Mouse (Mus musculus): ENCODE measurements around the gene Tm4sf20. TPM values are rescaled to one million over a fixed set of nuclear protein-coding genes. Genes with fewer than 3 reads are reported as not detected.

The Tm4sf20 gene
- 201 and 234 TPM in 2 replicates for polyA plus RNA-seq (2015; fragmentation: Nextera tagmentation; extraction: Ambion mirVana)

DNA sequence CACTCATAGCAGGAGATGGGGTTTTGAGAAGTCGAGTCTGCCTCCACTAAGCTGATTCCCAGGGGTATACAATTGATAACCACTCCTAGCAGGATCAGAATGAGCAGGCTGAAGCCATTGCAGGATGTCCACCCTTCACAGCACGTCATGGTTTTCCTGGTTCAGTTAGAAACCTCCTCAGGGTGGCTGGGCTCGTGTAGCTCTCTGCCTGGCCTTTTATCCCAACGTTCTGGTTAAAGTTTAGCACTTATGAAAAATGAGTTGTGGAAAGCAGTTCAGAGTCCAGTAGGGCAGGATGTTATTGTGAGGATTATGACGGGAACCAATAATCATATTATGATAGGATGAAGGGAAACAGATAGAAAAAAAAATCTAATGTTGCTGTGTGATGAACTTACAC, at the start of gene Tm4sf20:
Gene Tm4sf20, minus strand, starts transcription at position 193 of the 400 bp plus-strand sequence.
- 0 out of 2 replicates have a peak, but pooled peaks cover 2% of the 10 kb centered on the region for H3K4me1 ChIP-seq (ENCODE audit: control insufficient read depth, insufficient read depth, low read length)
- no peaks in the 10 kb centered on the region for H3K9me3 ChIP-seq (ENCODE audit: control insufficient read depth, low read length)
- no peaks in the 10 kb centered on the region for H3K27me3 ChIP-seq (replicated peaks; ENCODE audit: control insufficient read depth, insufficient read depth, low read length)
- WGBS: 43% methylated on average over 5 of the region's 5 CpGs
- H3K27ac ChIP-seq (ENCODE audit: low read length): peak within 1 kb of the TSS; percentile 86
- peak within 1 kb of the TSS; percentile 32 for H3K4me2 ChIP-seq (ENCODE audit: low read depth, low read length)
- peak within 1 kb of the TSS; percentile 53 for H3K4me3 ChIP-seq (ENCODE audit: low read length)
- peak within 1 kb of the TSS; percentile 66 for H3K9ac ChIP-seq (ENCODE audit: low read depth, low read length)
- no peaks in the 10 kb centered on the region for H3K36me3 ChIP-seq (ENCODE audit: control insufficient read depth, insufficient read depth, low read length)
- ATAC-seq: peak; percentile 61

DNA sequence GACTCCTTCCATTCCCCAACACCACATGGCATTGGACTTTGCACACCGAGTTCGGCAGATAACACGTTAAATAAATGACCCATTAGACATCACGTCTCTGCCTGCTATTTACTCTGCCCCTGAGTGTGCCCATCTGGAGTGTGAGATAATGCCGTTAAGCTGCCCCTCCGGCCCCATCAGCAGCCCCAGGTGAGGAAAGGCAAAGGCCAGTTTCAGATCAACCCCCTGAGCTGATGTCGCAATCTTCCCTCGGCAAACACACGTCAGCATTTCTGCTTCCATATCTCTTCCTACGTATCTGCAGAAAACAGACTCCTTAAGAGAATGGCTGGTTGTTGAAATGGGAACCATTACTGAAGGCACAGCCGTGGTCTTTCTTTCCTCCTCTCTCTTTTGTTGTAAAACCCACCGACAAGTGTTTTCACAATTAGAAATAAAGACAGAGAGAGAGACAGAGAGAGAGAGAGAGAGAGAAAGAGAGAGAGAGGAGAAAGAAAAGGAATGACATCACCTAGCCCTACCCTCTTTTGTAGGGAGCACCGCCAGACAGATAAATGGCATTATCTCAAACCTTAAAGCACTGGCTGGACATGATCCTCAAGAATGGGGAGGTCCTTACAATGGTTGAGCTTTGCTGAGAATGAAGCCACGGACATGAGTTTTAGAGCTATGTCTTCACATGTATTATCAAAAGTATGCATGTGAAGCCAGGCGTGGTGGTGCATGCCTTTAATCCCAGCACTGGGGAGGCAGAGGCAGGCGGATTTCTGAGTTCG, 47.9 kb upstream of the Tm4sf20 start:
- H3K4me2 ChIP-seq (ENCODE audit: low read depth, low read length): no peak overlapping the region
- peak; percentile 97 for ATAC-seq
- H3K4me3 ChIP-seq (ENCODE audit: low read length): no peak overlapping the region
- peak overlapping the region; percentile 91 for H3K27ac ChIP-seq (ENCODE audit: low read length)
- H3K36me3 ChIP-seq (ENCODE audit: control insufficient read depth, insufficient read depth, low read length): no peaks in the 10 kb centered on the region
- no peaks in the 10 kb centered on the region for H3K9me3 ChIP-seq (ENCODE audit: control insufficient read depth, low read length)
- no peak overlapping the region for H3K9ac ChIP-seq (ENCODE audit: low read depth, low read length)
- no peaks in the 10 kb centered on the region for H3K27me3 ChIP-seq (replicated peaks; ENCODE audit: control insufficient read depth, insufficient read depth, low read length)
- 53% methylated on average over 17 of the region's 17 CpGs for WGBS
- peaks cover 5% of the 10 kb centered on the region; the same call in 1 of the 2 replicates for H3K4me1 ChIP-seq (ENCODE audit: control insufficient read depth, insufficient read depth, low read length)

DNA sequence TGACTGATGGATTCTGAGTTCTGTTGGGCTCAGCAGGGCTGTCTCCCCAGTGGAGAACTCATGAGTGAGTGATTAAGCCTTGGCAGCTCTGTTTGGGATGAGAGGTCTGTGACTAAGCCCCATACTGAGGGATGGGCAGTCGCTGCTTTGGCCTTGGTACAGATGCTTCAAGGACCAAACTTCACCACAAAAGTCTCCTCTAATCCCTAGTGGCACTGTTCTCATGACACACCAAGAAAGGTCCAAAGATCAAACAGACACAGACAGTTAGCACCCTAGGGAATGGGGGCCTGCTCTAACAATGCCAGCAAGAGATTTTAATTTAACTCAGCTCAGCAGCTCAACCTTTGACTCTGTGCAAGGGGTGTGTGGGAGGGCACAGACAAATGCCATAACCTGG, 43.5 kb upstream of the Tm4sf20 start:
- peak; percentile 3; the same call in 1 of the 2 replicates for ATAC-seq
- no peak overlapping the region for H3K4me2 ChIP-seq (ENCODE audit: low read depth, low read length)
- H3K27me3 ChIP-seq (replicated peaks; ENCODE audit: control insufficient read depth, insufficient read depth, low read length): no peaks in the 10 kb centered on the region
- H3K36me3 ChIP-seq (ENCODE audit: control insufficient read depth, insufficient read depth, low read length): no peaks in the 10 kb centered on the region
- no peaks in the 10 kb centered on the region for H3K4me1 ChIP-seq (ENCODE audit: control insufficient read depth, insufficient read depth, low read length)
- no peak overlapping the region for H3K9ac ChIP-seq (ENCODE audit: low read depth, low read length)
- H3K4me3 ChIP-seq (ENCODE audit: low read length): no peak overlapping the region
- H3K9me3 ChIP-seq (ENCODE audit: control insufficient read depth, low read length): no peaks in the 10 kb centered on the region
- WGBS: 61% methylated on average over 1 of the region's 1 CpGs
- no peak overlapping the region for H3K27ac ChIP-seq (ENCODE audit: low read length)

DNA sequence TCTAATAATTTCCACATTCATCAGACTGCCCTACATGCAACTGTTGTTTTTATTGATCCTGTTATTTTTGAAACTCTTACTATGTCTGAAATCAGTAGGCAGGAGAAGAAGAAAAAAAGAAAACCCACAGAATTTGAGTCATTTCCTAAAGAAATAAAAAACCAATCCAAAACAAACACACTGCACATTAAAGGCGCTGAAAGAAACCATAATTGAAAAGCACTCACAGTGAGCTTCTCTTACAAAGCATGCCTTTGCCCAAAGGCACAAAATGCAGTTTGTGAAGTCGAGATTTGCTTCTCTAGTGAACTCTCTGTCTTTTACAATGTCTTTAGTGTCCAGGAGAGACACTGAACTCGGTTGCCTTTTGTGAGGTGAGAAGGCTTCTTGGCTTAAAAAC, 40.3 kb upstream of the Tm4sf20 start:
- Histone ChIP-seq H3K4me1 (ENCODE audit: control insufficient read depth, insufficient read depth, low read length) (no peaks in the 10 kb centered on the region), H3K4me3 (ENCODE audit: low read length) (no peak overlapping the region), H3K36me3 (ENCODE audit: control insufficient read depth, insufficient read depth, low read length) (no peaks in the 10 kb centered on the region), H3K27me3 (replicated peaks; ENCODE audit: control insufficient read depth, insufficient read depth, low read length) (no peaks in the 10 kb centered on the region), H3K27ac (ENCODE audit: low read length) (no peak overlapping the region), H3K9me3 (ENCODE audit: control insufficient read depth, low read length) (no peaks in the 10 kb centered on the region), H3K4me2 (ENCODE audit: low read depth, low read length) (no peak overlapping the region), H3K9ac (ENCODE audit: low read depth, low read length) (no peak overlapping the region)
- ATAC-seq: no peak
- 70% methylated on average over 3 of the region's 3 CpGs for WGBS

DNA sequence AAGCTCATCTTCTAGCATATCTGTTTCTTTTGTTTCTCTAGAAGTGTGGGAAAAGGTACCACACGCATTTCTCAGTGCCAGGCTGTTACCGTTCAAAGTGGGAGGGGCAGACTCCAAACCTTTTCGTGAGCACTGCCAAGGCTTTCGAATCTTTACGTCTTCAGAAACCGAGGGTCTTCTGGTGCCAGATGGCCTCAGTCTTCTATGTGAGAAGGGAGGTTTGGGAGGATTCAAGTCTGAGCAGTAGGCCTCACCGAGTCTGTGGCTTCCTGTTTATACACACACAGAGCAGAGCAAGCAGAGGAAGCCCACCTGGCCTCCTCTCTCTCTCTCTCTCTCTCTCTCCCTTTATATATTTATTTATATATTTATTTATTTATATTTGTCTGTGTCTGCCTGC, 38.9 kb upstream of the Tm4sf20 start:
- no peak for ATAC-seq
- H3K27me3 ChIP-seq (replicated peaks; ENCODE audit: control insufficient read depth, insufficient read depth, low read length): no peaks in the 10 kb centered on the region
- H3K9me3 ChIP-seq (ENCODE audit: control insufficient read depth, low read length): no peaks in the 10 kb centered on the region
- H3K4me2 ChIP-seq (ENCODE audit: low read depth, low read length): no peak overlapping the region
- no peak overlapping the region for H3K9ac ChIP-seq (ENCODE audit: low read depth, low read length)
- H3K4me1 ChIP-seq (ENCODE audit: control insufficient read depth, insufficient read depth, low read length): no peaks in the 10 kb centered on the region
- no peak overlapping the region for H3K4me3 ChIP-seq (ENCODE audit: low read length)
- 66% methylated on average over 7 of the region's 7 CpGs for WGBS
- H3K27ac ChIP-seq (ENCODE audit: low read length): no peak overlapping the region
- no peaks in the 10 kb centered on the region for H3K36me3 ChIP-seq (ENCODE audit: control insufficient read depth, insufficient read depth, low read length)

DNA sequence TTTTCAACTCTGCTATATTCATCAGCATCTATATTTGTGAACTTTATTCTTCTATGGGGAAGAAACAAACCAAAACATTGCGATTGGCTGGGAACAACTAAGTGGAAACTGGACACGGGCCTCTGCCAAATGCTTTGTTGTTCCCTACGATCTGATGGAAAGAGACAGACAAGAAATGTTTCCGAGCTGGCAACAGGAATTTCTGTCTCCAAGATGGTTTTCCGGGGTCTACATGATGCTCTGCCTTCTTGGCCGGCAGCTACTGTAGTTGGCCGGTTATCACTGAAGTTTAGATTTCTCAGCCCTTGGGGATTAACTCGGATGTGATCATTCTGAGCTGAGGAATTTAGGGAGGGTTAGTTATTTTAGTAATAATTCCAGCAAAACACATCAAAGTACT, 38.1 kb upstream of the Tm4sf20 start:
- H3K9me3 ChIP-seq (ENCODE audit: control insufficient read depth, low read length): no peaks in the 10 kb centered on the region
- H3K4me2 ChIP-seq (ENCODE audit: low read depth, low read length): no peak overlapping the region
- H3K27ac ChIP-seq (ENCODE audit: low read length): no peak overlapping the region
- no peak for ATAC-seq
- H3K4me1 ChIP-seq (ENCODE audit: control insufficient read depth, insufficient read depth, low read length): no peaks in the 10 kb centered on the region
- H3K36me3 ChIP-seq (ENCODE audit: control insufficient read depth, insufficient read depth, low read length): no peaks in the 10 kb centered on the region
- H3K9ac ChIP-seq (ENCODE audit: low read depth, low read length): no peak overlapping the region
- WGBS: 72% methylated on average over 8 of the region's 8 CpGs
- H3K27me3 ChIP-seq (replicated peaks; ENCODE audit: control insufficient read depth, insufficient read depth, low read length): no peaks in the 10 kb centered on the region
- H3K4me3 ChIP-seq (ENCODE audit: low read length): no peak overlapping the region

DNA sequence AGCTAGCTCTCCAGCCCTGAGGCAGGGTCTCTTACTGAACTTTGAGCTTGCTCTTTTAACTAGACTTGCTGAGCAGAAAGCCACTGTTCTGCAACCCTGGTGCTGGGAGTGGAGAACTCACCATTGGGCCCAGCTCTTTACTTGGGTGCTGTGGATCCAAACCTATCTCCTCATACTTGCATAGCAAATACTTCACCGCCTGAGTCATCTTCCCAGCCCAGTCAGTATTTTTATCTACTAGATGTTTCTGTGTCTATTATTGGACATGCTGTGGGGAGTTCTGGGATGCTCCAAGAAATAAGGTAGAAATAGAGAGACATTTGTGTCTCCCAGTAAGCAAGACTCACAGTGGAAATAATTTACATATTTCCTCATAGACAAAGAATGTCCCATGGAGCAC, 35.8 kb upstream of the Tm4sf20 start:
- 91% methylated on average over 1 of the region's 1 CpGs for WGBS
- H3K27ac ChIP-seq (ENCODE audit: low read length): no peak overlapping the region
- H3K9ac ChIP-seq (ENCODE audit: low read depth, low read length): no peak overlapping the region

DNA sequence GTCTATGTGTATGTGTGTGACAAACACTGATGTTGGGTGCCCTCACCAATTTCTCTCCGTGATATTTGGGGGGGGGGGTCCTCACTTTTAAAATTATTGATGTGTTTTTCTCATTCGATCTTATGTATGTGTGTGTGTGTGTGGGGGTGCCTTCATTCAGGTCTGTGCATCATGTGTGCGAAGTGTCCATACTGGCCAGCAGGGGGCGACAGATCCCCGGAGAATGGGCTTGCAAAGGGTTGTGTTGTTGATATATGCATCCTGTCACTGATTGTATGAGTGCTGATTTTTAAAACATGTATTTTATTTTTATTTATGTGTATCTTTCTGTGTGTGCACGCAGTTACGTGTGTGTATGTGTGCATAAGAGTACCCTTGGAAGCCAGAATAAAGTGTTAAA, 35.3 kb upstream of the Tm4sf20 start:
- H3K4me3 ChIP-seq (ENCODE audit: low read length): no peak overlapping the region
- no peaks in the 10 kb centered on the region for H3K36me3 ChIP-seq (ENCODE audit: control insufficient read depth, insufficient read depth, low read length)
- H3K4me1 ChIP-seq (ENCODE audit: control insufficient read depth, insufficient read depth, low read length): peaks cover 2% of the 10 kb centered on the region; the same call in 1 of the 2 replicates
- no peak overlapping the region for H3K4me2 ChIP-seq (ENCODE audit: low read depth, low read length)
- no peak for ATAC-seq
- no peaks in the 10 kb centered on the region for H3K9me3 ChIP-seq (ENCODE audit: control insufficient read depth, low read length)
- 79% methylated on average over 7 of the region's 7 CpGs for WGBS
- no peak overlapping the region for H3K9ac ChIP-seq (ENCODE audit: low read depth, low read length)
- H3K27me3 ChIP-seq (replicated peaks; ENCODE audit: control insufficient read depth, insufficient read depth, low read length): no peaks in the 10 kb centered on the region
- no peak overlapping the region for H3K27ac ChIP-seq (ENCODE audit: low read length)

More for the DNA sequence above, 35.8 kb upstream of the Tm4sf20 start:
- no peak overlapping the region for H3K4me3 ChIP-seq (ENCODE audit: low read length)
- no peaks in the 10 kb centered on the region for H3K36me3 ChIP-seq (ENCODE audit: control insufficient read depth, insufficient read depth, low read length)
- no peaks in the 10 kb centered on the region for H3K27me3 ChIP-seq (replicated peaks; ENCODE audit: control insufficient read depth, insufficient read depth, low read length)
- no peak for ATAC-seq
- H3K4me1 ChIP-seq (ENCODE audit: control insufficient read depth, insufficient read depth, low read length): no peaks in the 10 kb centered on the region
- H3K9me3 ChIP-seq (ENCODE audit: control insufficient read depth, low read length): no peaks in the 10 kb centered on the region
- H3K4me2 ChIP-seq (ENCODE audit: low read depth, low read length): no peak overlapping the region

DNA sequence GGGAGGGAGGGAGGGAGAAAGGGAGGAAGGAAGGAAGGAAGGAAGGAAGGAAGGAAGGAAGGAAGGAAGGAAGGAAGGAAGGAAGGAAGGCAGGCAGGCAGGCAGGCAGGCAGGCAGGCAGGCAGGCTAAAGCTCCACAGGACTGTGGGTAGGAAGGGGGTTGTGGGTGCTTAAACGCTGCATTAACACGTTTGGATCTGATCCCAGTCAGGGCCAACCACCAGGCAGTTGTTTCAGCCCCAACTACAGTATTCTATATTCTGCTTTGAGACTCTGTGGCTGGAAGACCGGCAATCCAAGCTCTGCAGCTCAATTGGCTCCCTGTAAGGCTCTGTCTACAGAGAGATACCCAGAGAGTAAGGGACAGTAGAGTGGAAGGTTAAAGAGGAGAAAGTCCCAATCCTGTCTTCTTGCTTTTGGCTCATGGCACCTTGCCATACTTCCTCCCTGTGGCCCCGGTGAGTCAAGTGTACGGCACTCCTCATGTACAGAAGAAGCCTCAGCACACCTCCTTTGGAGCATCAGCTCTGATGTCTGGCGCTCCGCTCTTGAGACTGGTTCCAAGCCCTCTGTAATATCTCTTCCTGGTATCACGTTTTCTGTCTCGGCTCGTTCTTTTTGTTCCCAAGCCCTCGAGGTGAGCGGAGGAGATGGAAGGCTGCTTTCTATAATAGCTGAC, 33.0 kb upstream of the Tm4sf20 start:
- Histone ChIP-seq H3K27me3 (replicated peaks; ENCODE audit: control insufficient read depth, insufficient read depth, low read length) (no peaks in the 10 kb centered on the region), H3K36me3 (ENCODE audit: control insufficient read depth, insufficient read depth, low read length) (no peaks in the 10 kb centered on the region)
- 77% methylated on average over 12 of the region's 12 CpGs for WGBS

More for the DNA sequence above, 33.0 kb upstream of the Tm4sf20 start:
- Histone ChIP-seq H3K9ac (ENCODE audit: low read depth, low read length) (no peak overlapping the region), H3K4me1 (ENCODE audit: control insufficient read depth, insufficient read depth, low read length) (peaks cover 2% of the 10 kb centered on the region; the same call in 1 of the 2 replicates), H3K9me3 (ENCODE audit: control insufficient read depth, low read length) (no peaks in the 10 kb centered on the region), H3K4me2 (ENCODE audit: low read depth, low read length) (no peak overlapping the region), H3K4me3 (ENCODE audit: low read length) (no peak overlapping the region), H3K27ac (ENCODE audit: low read length) (no peak overlapping the region)
- ATAC-seq: no peak
